Mouse (Mus musculus) ovary, postnatal 36 days (tissue): ENCODE measurements around the gene Gpr139.

ENCODE experiments used
- DNase-seq: peaks from one replicate; pipeline ENCODE4 v3.0.0; 2022; ENCODE audit warnings: low spot score, mixed read lengths

Gene Gpr139

DNA sequence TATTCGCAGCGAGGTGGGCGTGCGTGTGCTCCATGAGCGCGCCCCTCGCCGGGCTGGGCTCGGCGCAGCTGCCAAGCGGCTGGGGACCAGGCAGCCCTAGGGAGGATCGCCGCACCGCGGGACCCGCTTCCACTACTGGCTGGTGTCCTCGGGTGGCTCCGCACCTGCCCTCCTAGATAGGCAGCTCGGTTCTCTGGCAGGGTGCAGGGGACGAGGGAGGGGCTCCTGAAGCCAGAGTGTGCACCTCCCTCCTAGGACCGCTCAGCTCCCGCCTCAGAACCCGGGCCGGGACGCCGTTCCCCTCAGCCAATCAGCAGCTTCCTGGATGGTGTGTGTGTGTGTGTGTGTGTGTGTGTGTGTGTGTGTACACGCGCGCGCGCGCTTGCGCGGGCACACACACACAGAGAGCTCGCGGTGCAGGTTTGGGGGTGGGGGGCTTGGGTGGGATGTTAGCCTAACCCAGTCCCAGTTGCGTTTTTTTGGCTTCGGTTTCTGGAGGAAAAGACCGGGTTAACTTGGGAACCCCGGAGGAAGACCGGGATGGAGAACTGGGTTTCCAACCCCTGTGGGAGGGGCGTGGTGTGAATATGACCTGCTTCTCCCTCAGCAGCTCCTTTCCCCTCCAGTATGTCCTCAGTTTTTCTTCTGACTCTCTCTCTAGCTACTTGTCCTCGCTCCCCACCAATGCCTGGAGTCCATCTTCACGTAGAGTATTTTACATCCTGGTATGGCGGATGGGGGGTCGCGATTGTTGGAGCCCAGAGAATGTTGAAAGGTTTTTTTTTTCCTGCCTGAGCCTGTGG is at the start of gene Gpr139:
Gene Gpr139, minus strand, starts transcription at position 263 of the 803 bp plus-strand sequence.
- no peak for DNase-seq

DNA sequence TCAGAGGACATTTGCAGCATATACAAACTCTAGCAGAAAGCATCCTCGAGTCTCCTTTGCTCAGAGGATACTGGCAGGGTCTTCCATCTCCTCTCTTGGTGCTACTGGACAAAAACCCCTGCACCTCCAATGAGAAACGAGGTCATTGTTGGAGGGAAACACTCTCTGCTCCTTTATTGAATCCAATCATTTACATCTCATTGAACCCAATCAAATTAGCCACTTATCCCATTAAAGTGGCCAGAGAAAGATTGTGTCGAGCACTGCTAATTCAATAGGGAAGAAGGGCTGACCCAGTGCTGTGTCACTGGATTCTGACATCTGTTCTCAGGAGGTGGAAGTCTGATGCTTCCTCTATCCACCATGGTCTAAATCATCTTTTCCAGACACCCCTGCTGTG is 46.6 kb upstream of the Gpr139 start:
- DNase-seq = no peak

GRCm38 (mm10) chr7:119222706-119223105 is 38.3 kb upstream of the Gpr139 start:
- DNase-seq = no peak

DNA sequence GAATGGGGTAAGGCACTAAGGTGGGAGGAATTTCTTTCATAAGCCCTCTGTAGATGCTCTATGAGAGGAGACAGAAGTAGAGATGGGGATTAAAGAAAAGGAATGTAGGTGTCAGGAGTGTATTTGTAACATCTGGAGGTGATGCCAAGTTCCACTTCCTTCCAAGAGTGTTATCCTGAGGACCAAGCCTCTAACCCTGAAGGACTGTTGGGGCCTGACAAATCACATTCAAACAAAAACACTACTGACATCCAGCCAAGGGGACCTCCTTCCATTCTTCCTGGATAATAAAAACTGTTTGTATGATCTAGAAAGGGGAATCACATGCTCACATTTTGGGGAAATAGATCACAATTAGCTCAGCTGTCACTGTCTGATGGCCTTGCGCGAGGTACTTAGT is 34.7 kb upstream of the Gpr139 start:
- no peak for DNase-seq

- no peak for DNase-seq
These were observed 22.8 kb upstream of the Gpr139 start for GRCm38 (mm10) chr7:119207251-119207650.

- no peak for DNase-seq
These were observed 2.0 kb upstream of the Gpr139 start for GRCm38 (mm10) chr7:119186374-119186773.

- no peak for DNase-seq
These were observed 958 bp upstream of the Gpr139 start for GRCm38 (mm10) chr7:119185181-119185940.

DNA sequence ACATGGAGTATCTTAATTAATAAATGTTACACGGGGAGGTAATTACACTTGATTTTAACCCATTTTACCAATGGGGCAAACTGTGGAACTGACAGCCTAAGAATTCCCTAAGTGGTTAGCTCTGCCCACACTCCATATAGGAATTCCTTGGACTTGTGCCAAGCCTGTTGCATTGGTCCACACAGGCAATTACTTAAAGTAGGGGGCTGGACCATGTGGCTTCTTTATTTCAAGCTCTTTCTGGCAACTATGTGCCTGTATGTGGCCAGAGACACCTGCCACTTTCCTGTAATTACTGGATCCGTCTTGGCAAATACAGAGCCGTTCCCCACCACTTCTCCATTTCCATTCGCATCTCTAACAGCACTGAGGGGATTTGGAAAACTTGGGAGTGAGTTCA is 3.4 kb downstream of the Gpr139 start:
- no peak for DNase-seq

- no peak for DNase-seq
These were observed 24.4 kb downstream of the Gpr139 start for GRCm38 (mm10) chr7:119160015-119160414.

DNA sequence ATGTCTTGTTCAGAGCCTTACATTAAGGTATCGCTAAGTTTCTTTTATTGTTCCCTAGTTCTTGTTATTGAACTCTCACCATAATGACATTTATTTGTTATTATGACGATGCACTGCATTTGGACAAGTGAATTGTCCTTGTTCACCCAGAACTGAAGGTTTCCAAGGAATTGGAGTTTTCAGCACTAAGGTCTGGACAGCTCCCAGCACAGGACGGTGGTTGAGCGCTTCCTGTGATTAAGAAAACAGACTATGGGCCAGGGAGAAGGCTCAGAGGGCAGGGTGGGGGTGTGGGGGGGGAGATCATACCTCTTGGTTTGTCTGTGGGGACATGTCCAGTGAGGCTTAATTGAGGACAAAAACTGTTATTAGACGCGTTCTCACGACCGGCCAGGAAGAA is 72.6 kb downstream of the Gpr139 start:
- no peak for DNase-seq

- DNase-seq = no peak
These were observed 78.5 kb downstream of the Gpr139 start for GRCm38 (mm10) chr7:119105878-119106277.

DNA sequence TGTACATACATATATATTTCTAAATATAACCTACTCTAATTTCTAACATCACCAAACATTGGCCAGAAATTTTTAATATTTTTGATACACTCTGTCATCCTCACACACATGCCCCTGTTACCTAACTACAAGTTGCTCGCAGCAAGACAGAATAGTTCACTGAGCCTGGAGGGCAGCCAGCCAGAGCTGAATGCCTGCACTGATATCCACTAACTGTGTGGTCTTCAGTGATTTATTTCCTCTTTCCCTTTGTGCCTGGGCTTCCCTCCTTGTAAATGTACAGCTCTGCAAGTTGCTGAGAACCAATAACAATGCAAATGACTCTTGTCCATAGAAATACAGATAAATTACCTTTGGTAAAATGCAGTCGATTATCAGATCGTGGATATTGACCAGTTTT is 87.8 kb downstream of the Gpr139 start:
- DNase-seq = no peak
